Mouse (Mus musculus) ES-E14 (cell line): ENCODE measurements around the gene Htr2a.

Experiments
- CHD2 ChIP-seq: IDR thresholded peaks from 2 replicates; pipeline ENCODE4 v1.6.1; 2014; ENCODE audit warnings: mild to moderate bottlenecking, low read depth, low read length, inconsistent platforms
- ZNF384 ChIP-seq: IDR thresholded peaks from 2 replicates; pipeline ENCODE4 v1.6.1; 2012; ENCODE audit warnings: low read depth, low read length, inconsistent platforms

- TF ChIP-seq CHD2 (no peak), ZNF384 (no peak)
Measured at GRCm38 (mm10) chr14:74643296-74643695, 2.7 kb downstream of the Htr2a start.
